Mouse (Mus musculus) lung, postnatal 0 days (tissue): Measurements from ENCODE around the gene Fcrl6. TPM values are rescaled to one million over a fixed set of nuclear protein-coding genes. Genes with fewer than 3 reads are reported as not detected.

Experiments
- ATAC-seq: fragments of 200-750 bp; cut with Nextera tagmentation; 2 replicates; pipeline ENCODE4 v1.8.0; 2017; ENCODE audit warnings: moderate library complexity
- DNase-seq: peaks from one replicate; pipeline ENCODE4 v3.0.0-alpha.2; 2016; ENCODE audit warnings: low spot score
- H3K27ac ChIP-seq: fragments of 300-500 bp; sonication (generic); 2 replicates; pipeline ENCODE4 v1.5.1; 2014; ENCODE audit warnings: antibody characterized with exemption, mild to moderate bottlenecking, low read length, mixed read lengths
- H3K27me3 ChIP-seq: fragments of 300-500 bp; sonication (generic); replicated peaks from 2 replicates; pipeline ENCODE4 v1.6.1; 2014; ENCODE audit warnings: low read length, mixed read lengths; ENCODE audit not compliant: insufficient read depth
- H3K36me3 ChIP-seq: fragments of 300-500 bp; sonication (generic); 2 replicates; pipeline ENCODE4 v1.6.1; 2014; ENCODE audit warnings: low read length, mixed read lengths; ENCODE audit not compliant: insufficient read depth
- H3K4me1 ChIP-seq: fragments of 300-500 bp; sonication (generic); 2 replicates; pipeline ENCODE4 v1.6.1; 2014; ENCODE audit warnings: antibody characterized with exemption, low read depth, low read length, mixed read lengths; ENCODE audit not compliant: insufficient read depth
- H3K4me2 ChIP-seq: fragments of 300-500 bp; sonication (generic); replicated peaks from 2 replicates; pipeline ENCODE4 v1.6.1; 2014; ENCODE audit warnings: low read depth, mild to moderate bottlenecking, low read length, moderate library complexity, mixed read lengths
- H3K4me3 ChIP-seq: fragments of 300-500 bp; sonication (generic); 2 replicates; pipeline ENCODE4 v1.5.1; 2014; ENCODE audit warnings: low read depth, low read length
- H3K9ac ChIP-seq: fragments of 300-500 bp; sonication (generic); replicated peaks from 2 replicates; pipeline ENCODE4 v1.6.1; 2014; ENCODE audit warnings: low read depth, mild to moderate bottlenecking
- H3K9me3 ChIP-seq: fragments of 300-500 bp; sonication (generic); 2 replicates; pipeline ENCODE4 v1.6.1; 2016; ENCODE audit warnings: low read length, mixed read lengths
- CTCF ChIP-seq: IDR thresholded peaks from 2 replicates; pipeline ENCODE4 v1.5.1; 2016; ENCODE audit warnings: antibody characterized with exemption, mild to moderate bottlenecking
- EP300 ChIP-seq: IDR thresholded peaks from 2 replicates; pipeline ENCODE4 v1.6.1; 2016; ENCODE audit warnings: antibody characterized with exemption, mild to moderate bottlenecking, control low read depth
- WGBS: fragments of 180-500 bp; shearing (Covaris S2); extraction: QIAGEN DNeasy Blood & Tissue Kit; methylation state at CpG from one replicate; pipeline ENCODE4 v1.1.7; 2014; 5-methylcytosine and 5-hydroxymethylcytosine counted together
- polyA plus RNA-seq: library from polyadenylated mRNA; unstranded; fragments of >200 nt; fragmentation: Nextera tagmentation; extraction: Ambion mirVana; gene quantifications from 2 replicates; pipeline ENCODE4 v1.2.1, GENCODE M21; 2015

Fcrl6 gene
- polyA plus RNA-seq, result not detected in 2 replicates

DNA sequence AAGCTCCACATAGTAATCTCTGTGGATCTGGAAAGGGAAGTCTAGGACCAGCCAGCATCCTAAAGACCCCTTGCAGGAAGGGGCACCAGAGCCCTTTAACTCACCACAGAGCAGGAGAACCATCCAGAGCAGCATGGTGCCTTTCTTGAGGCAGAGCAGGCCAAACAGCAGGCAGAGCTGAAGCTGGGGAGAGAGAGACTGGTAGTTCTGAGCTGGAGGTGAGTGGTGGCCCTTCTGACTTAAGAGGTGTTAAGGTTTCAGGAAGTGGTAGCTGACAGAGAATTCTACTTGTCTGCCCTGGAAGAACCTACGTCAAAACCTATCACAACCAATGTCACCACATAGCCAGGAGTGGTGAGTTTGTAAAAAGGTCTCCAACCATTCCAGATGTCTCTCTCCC is at the start of gene Fcrl6:
Gene Fcrl6, minus strand, starts transcription at position 226 of the 400 bp plus-strand sequence.
- TF ChIP-seq EP300, result no peak
- WGBS, result 33% methylated on average over 1 of the region's 1 CpGs
- H3K27me3 ChIP-seq, result no peaks in the 10 kb centered on the region
- no peak within 1 kb of the TSS for H3K27ac ChIP-seq
- no peaks in the 10 kb centered on the region for H3K9me3 ChIP-seq
- DNase-seq, result no peak
- H3K4me1 ChIP-seq, result no peaks in the 10 kb centered on the region
- H3K4me2 ChIP-seq, result no peak within 1 kb of the TSS
- H3K4me3 ChIP-seq, result no peak within 1 kb of the TSS
- ATAC-seq, result no peak
- H3K36me3 ChIP-seq, result no peaks in the 10 kb centered on the region
- H3K9ac ChIP-seq, result no peak within 1 kb of the TSS

DNA sequence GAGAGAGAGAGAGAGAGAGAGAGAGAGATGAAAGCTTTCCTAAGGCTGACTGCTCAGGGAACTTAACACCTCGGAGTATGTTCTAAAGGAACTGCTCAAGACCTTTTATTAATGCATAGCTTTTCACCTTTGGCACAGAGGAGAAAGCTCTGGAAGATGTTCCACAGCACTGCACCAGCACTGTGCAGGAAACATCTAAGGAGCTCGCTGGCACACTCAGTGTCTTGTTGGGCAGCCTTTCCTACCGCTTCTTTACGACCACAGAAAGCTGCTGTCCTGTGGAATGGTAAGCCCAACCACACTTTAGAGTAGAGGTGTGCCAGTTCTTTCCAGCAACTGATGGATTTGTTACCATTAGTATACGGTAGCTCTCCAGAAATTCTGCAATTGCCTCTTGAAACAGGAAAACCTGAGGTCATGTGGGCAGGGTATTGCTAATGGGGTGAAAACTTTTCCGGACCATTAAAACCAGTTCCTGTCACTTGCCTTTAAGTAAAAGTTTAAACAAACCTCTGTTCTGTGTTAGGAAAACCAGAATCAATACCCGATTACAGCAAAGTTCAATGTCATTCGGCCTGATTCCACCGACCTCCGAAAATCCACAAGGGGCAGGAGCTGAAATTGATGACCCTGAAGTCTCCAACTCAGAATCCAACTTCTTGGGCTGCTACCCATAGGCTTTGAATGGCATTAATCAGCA is 49.1 kb upstream of the Fcrl6 start:
- Histone ChIP-seq H3K36me3 (no peaks in the 10 kb centered on the region), H3K4me1 (no peaks in the 10 kb centered on the region), H3K27ac (no peak overlapping the region), H3K9ac (no peak overlapping the region), H3K4me3 (no peak overlapping the region), H3K4me2 (no peak overlapping the region), H3K27me3 (no peaks in the 10 kb centered on the region), H3K9me3 (no peaks in the 10 kb centered on the region)
- no peak for DNase-seq
- no peak for TF ChIP-seq CTCF
- TF ChIP-seq EP300, result no peak
- 60% methylated on average over 10 of the region's 10 CpGs for WGBS
- ATAC-seq, result no peak

DNA sequence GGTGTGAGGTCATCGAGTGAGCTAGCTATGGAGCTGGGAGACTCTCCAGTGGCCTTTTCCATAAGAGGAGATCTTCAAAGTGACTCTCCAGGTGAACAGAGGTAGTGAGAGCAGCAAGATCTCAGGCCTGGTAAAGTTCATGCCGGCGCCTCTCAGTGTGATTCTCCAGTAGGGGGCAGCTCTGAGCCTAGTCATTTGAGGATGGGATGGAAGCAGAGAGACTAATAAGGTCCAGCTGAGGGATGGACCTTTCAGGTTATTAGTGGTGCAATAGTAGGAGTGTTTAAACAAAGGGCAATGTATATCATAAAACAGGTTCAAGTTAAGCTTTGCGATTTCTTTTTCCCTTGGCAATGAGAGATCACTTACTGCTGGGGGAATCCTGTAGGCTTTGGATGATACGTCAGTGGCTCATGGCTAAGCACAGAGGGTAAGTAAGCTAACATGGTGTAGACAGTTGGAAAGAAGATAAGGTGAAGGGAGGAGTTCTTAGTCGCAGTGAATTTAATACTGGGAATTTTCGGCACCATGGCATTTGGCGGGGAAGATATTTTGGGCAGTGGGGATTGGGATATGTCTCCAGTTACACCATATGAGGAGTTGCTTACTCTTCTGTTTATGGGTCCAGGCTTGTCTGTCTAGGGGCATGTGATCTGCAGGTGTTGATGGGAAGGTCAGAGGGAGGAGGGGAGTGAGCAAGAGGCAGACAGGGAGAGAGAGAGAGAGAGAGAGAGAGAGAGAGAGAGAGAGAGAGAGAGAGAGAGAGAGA is 48.4 kb upstream of the Fcrl6 start:
- ATAC-seq, result no peak
- 58% methylated on average over 8 of the region's 8 CpGs for WGBS

DNA sequence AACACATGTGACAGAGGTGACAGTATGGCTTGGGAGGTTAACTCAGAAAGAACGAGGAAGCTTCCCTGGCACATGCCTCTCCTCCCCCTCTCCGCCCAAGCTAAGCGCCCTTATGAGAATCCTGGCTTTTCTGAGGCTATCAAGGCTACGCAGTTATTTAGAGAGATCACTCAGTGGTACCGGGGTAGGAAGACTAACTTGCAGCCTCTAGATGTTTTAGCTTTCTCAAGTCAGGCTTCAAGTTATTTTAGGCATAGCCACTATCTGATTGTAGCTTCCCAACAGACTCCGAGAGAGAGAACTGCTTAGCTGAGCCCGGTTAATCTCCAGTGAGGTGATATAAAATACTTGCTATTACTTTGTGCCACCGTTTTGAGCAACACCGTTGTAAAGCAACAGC is 47.0 kb upstream of the Fcrl6 start:
- Histone ChIP-seq H3K9me3 (no peaks in the 10 kb centered on the region), H3K27me3 (no peaks in the 10 kb centered on the region), H3K4me3 (no peak overlapping the region), H3K27ac (no peak overlapping the region), H3K36me3 (no peaks in the 10 kb centered on the region), H3K4me1 (no peaks in the 10 kb centered on the region), H3K4me2 (no peak overlapping the region), H3K9ac (no peak overlapping the region)
- no peak for TF ChIP-seq EP300
- TF ChIP-seq CTCF, result no peak
- no peak for DNase-seq
- no peak for ATAC-seq
- 81% methylated on average over 9 of the region's 9 CpGs for WGBS

More for the DNA sequence above, 48.4 kb upstream of the Fcrl6 start:
- Histone ChIP-seq H3K27ac (no peak overlapping the region), H3K4me3 (no peak overlapping the region), H3K9ac (no peak overlapping the region), H3K36me3 (no peaks in the 10 kb centered on the region), H3K4me1 (no peaks in the 10 kb centered on the region), H3K4me2 (no peak overlapping the region), H3K9me3 (no peaks in the 10 kb centered on the region), H3K27me3 (no peaks in the 10 kb centered on the region)
- no peak for TF ChIP-seq EP300
- TF ChIP-seq CTCF, result peak; percentile 67
- no peak for DNase-seq

DNA sequence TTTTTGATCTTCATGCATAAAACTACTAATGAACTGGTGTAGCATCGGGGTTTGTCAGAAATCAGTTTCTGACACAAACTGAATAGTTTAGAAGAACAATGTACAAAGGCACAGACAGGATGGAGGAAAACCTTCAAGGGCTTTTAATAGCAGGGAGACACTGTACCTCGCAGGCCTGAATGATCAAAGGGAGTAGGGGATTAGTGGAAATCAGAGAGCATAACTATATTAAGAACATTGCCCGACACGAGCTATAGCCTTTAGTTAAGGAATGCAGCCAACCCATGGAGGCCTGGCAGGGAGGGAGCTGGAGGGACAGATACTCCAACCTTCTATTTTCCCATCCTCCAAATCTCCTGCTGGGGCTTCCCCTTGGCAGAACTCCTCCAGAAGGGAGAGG is 44.9 kb upstream of the Fcrl6 start:
- no peaks in the 10 kb centered on the region for H3K9me3 ChIP-seq
- H3K4me1 ChIP-seq, result no peaks in the 10 kb centered on the region
- H3K9ac ChIP-seq, result no peak overlapping the region
- ATAC-seq (no peak), DNase-seq (no peak)
- TF ChIP-seq CTCF, result no peak
- H3K4me2 ChIP-seq, result no peak overlapping the region
- H3K36me3 ChIP-seq, result no peaks in the 10 kb centered on the region
- H3K27me3 ChIP-seq, result no peaks in the 10 kb centered on the region
- no peak overlapping the region for H3K27ac ChIP-seq
- no peak overlapping the region for H3K4me3 ChIP-seq
- 44% methylated on average over 4 of the region's 4 CpGs for WGBS

DNA sequence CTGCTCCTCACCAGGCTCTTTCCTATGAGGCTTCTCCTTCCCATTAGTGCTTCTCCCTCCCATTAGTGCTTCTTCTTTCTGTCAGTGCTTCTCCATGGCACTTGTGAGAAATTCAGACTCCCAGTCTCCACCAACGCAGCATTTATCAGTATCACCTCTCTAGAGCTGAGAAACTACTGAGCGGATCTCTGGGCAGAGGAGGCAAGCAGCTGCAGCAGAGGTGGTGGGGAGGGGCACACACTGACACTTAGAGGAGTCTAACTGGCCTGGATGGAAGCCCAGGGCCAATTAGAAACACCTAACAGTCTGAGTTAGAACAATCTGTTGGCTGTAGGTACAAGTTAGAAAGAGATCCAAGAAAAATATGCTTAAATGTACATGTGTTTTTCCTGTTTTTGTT is 36.4 kb upstream of the Fcrl6 start:
- TF ChIP-seq CTCF, result no peak
- no peak for TF ChIP-seq EP300
- H3K4me1 ChIP-seq, result no peaks in the 10 kb centered on the region
- H3K9me3 ChIP-seq, result no peaks in the 10 kb centered on the region
- no peak overlapping the region for H3K9ac ChIP-seq
- no peak overlapping the region for H3K4me2 ChIP-seq
- ATAC-seq (no peak), DNase-seq (no peak)
- no peaks in the 10 kb centered on the region for H3K36me3 ChIP-seq
- no peak overlapping the region for H3K4me3 ChIP-seq
- no peaks in the 10 kb centered on the region for H3K27me3 ChIP-seq
- 33% methylated on average over 2 of the region's 2 CpGs for WGBS
- H3K27ac ChIP-seq, result no peak overlapping the region
